Mouse (Mus musculus) midbrain, embryonic 14.5 days (tissue): ENCODE measurements around the gene Kif1bp. TPM values are rescaled to one million over a fixed set of nuclear protein-coding genes. Genes with fewer than 3 reads are reported as not detected.

Source experiments
- ATAC-seq: fragments of 200-750 bp; cut with Nextera tagmentation; 2 replicates; pipeline ENCODE4 v1.8.0; 2017; ENCODE audit warnings: moderate number of reproducible peaks, moderate library complexity; ENCODE audit not compliant: low FRiP score, low TSS enrichment
- DNase-seq: peaks from one replicate; pipeline ENCODE4 v3.0.0-alpha.2; 2015
- H3K27ac ChIP-seq: fragments of 300-500 bp; sonication (generic); replicated peaks from 2 replicates; pipeline ENCODE4 v1.5.1; 2014; ENCODE audit warnings: mild to moderate bottlenecking, low read depth, low read length, moderate library complexity
- H3K27me3 ChIP-seq: fragments of 300-500 bp; sonication (generic); 2 replicates; pipeline ENCODE4 v1.6.1; 2014; ENCODE audit warnings: low read length, control low read depth, mixed read lengths; ENCODE audit not compliant: control insufficient read depth, insufficient read depth
- H3K36me3 ChIP-seq: fragments of 300-500 bp; sonication (generic); 2 replicates; pipeline ENCODE4 v1.6.1; 2014; ENCODE audit warnings: low read length, control low read depth; ENCODE audit not compliant: control insufficient read depth, insufficient read depth
- H3K4me1 ChIP-seq: fragments of 300-500 bp; sonication (generic); 2 replicates; pipeline ENCODE4 v1.6.1; 2014; ENCODE audit warnings: mild to moderate bottlenecking, antibody characterized with exemption, low read length, control low read depth; ENCODE audit not compliant: control insufficient read depth, insufficient read depth
- H3K4me2 ChIP-seq: fragments of 300-500 bp; sonication (generic); 2 replicates; pipeline ENCODE4 v1.6.1; 2014; ENCODE audit warnings: mild to moderate bottlenecking, low read length, moderate library complexity
- H3K4me3 ChIP-seq: fragments of 300-500 bp; sonication (generic); replicated peaks from 2 replicates; pipeline ENCODE4 v1.5.1; 2014; ENCODE audit warnings: low read depth, low read length
- H3K9ac ChIP-seq: fragments of 300-500 bp; sonication (generic); replicated peaks from 2 replicates; pipeline ENCODE4 v1.6.1; 2014; ENCODE audit warnings: mild to moderate bottlenecking, low read length, moderate library complexity
- H3K9me3 ChIP-seq: fragments of 300-500 bp; sonication (generic); 2 replicates; pipeline ENCODE4 v1.6.1; 2016; ENCODE audit warnings: low read length, control low read depth, mixed read lengths; ENCODE audit not compliant: control insufficient read depth
- WGBS: fragments of 180-500 bp; shearing (Covaris S2); extraction: QIAGEN DNeasy Blood & Tissue Kit; methylation state at CpG from one replicate; pipeline ENCODE4 v1.1.7; 2014; 5-methylcytosine and 5-hydroxymethylcytosine counted together
- polyA plus RNA-seq: library from polyadenylated mRNA; unstranded; fragments of >200 nt; fragmentation: Nextera tagmentation; extraction: Ambion mirVana; gene quantifications from 2 replicates; pipeline ENCODE4 v1.2.1, GENCODE M21; 2014

Kif1bp gene
- polyA plus RNA-seq, 1 experiment from 2014 or later: 85.3 TPM

GRCm38 (mm10) chr10:62509032-62509656, 69.1 kb downstream of the Kif1bp start:
- H3K9me3 ChIP-seq: no peaks in the 10 kb centered on the region
- no peaks in the 10 kb centered on the region for H3K4me1 ChIP-seq
- no peak overlapping the region for H3K4me2 ChIP-seq
- no peak overlapping the region for H3K27ac ChIP-seq
- no peak overlapping the region for H3K4me3 ChIP-seq
- DNase-seq: no peak
- ATAC-seq: no peak
- WGBS: 70% methylated on average over 11 of the region's 11 CpGs
- no peaks in the 10 kb centered on the region for H3K36me3 ChIP-seq
- 0 out of 2 replicates have a peak, but pooled peaks cover 2% of the 10 kb centered on the region for H3K27me3 ChIP-seq
- no peak overlapping the region for H3K9ac ChIP-seq

- no peaks in the 10 kb centered on the region for H3K9me3 ChIP-seq
- H3K9ac ChIP-seq: no peak overlapping the region; the same call in 1 of the 2 replicates
- DNase-seq: peak; percentile 14
- H3K4me1 ChIP-seq: no peaks in the 10 kb centered on the region
- H3K4me2 ChIP-seq: peak overlapping the region; percentile 47
- H3K27ac ChIP-seq: no peak overlapping the region
- peak overlapping the region; percentile 18 for H3K4me3 ChIP-seq
- WGBS: 10% methylated on average over 11 of the region's 11 CpGs
- 0 out of 2 replicates have a peak, but pooled peaks cover 2% of the 10 kb centered on the region for H3K27me3 ChIP-seq
- no peaks in the 10 kb centered on the region for H3K36me3 ChIP-seq
- ATAC-seq: no peak
These were observed 69.8 kb downstream of the Kif1bp start for GRCm38 (mm10) chr10:62508459-62508858.

DNA sequence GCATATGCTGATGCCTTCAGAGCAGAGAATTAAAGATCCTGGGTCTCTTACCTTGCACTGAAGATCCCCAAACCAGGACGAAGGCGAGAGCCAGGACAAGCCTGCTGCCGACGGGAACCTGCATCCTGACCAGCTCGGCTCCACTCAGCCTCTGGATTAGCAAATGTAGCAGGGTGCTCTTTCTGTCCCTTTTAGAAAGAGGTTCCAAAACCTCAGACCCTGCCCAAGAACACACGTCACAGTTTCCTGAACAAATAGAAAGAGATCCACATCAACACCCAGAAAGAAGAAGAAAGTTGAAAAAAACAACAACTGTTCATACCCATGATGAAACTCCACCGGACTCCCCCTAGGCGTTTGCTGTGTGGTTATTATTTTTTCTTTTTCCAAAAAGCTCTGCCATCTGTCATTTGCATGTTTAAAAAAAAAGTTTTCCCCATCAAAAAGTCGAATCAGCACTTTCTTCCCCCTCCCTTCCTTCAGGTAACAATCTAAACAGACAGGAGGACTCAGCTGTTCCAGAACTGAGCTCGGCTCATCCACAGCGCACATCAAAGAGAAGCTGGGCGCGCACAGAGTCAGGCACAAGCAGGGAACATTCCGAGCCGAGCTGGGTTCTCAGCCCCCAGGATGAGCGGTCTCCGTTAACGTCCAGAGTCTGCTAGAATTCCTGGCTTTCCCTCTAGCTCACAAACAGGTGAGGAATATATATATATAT, 70.5 kb downstream of the Kif1bp start:
- 0 out of 2 replicates have a peak, but pooled peaks cover 2% of the 10 kb centered on the region for H3K27me3 ChIP-seq
- peak overlapping the region; percentile 47 for H3K4me2 ChIP-seq
- no peaks in the 10 kb centered on the region for H3K36me3 ChIP-seq
- H3K4me1 ChIP-seq: no peaks in the 10 kb centered on the region
- ATAC-seq (no peak), DNase-seq (peak; percentile 37)
- H3K4me3 ChIP-seq: peak overlapping the region; percentile 18
- H3K9ac ChIP-seq: 0 out of 2 replicates have a peak overlapping the region, but pooled peaks have one; percentile 21
- H3K9me3 ChIP-seq: no peaks in the 10 kb centered on the region
- 16% methylated on average over 18 of the region's 18 CpGs for WGBS
- H3K27ac ChIP-seq: no peak overlapping the region

DNA sequence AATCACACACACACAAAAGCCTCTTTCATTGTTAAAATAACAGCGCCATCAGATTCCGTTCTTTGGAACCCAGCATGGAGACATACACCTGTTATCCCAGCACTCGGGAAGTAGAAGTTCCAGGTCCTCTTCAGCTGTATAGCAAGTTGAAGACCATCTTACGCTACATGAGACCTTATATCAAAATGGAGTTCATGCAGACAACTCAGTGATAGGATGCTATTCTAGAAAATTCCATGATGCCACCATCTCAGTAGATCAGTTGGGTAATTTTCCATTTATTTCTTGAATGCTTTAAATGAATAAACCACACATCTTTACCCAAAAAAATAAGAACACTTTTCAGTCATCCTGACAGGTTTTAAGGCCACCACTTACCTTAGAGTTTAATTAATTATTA, 71.2 kb downstream of the Kif1bp start:
- Histone ChIP-seq H3K9me3 (no peaks in the 10 kb centered on the region), H3K27me3 (0 out of 2 replicates have a peak, but pooled peaks cover 2% of the 10 kb centered on the region), H3K27ac (no peak overlapping the region), H3K4me3 (no peak overlapping the region), H3K4me2 (no peak overlapping the region), H3K36me3 (no peaks in the 10 kb centered on the region), H3K4me1 (no peaks in the 10 kb centered on the region), H3K9ac (no peak overlapping the region)
- no peak for ATAC-seq
- WGBS: 91% methylated on average over 4 of the region's 4 CpGs
- no peak for DNase-seq

DNA sequence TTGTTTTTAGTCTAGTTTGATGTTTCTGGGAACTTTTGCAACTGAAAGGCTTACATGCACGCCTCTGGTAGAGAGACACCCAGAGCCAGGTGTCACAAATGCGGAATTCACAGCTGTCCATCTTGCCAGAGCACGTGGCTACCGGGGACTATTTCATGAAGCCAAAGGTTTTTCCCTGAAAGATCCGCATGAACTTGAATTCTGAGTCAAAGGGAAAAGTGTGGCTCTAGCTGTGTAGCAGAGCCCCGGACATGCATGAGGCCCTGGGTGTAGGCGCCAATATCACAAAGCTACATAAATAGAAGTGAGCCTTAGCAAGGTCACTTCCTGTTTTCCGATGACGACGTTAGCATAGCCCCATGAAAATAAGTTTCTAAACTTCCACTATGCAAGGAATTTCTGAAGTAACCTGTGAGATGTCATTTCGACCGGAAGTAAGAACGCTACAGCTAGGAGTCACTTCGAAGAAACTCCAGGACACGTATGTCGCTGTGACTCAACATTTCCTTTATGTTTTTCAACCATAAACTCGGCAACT, 72.2 kb downstream of the Kif1bp start:
- Histone ChIP-seq H3K36me3 (no peaks in the 10 kb centered on the region), H3K4me1 (no peaks in the 10 kb centered on the region), H3K4me3 (no peak overlapping the region), H3K4me2 (no peak overlapping the region), H3K27ac (no peak overlapping the region), H3K27me3 (0 out of 2 replicates have a peak, but pooled peaks cover 2% of the 10 kb centered on the region), H3K9me3 (no peaks in the 10 kb centered on the region), H3K9ac (no peak overlapping the region)
- WGBS: 92% methylated on average over 17 of the region's 17 CpGs
- DNase-seq: no peak
- ATAC-seq: no peak

- DNase-seq: no peak
- Histone ChIP-seq H3K27ac (no peak overlapping the region), H3K9ac (no peak overlapping the region), H3K27me3 (0 out of 2 replicates have a peak, but pooled peaks cover 2% of the 10 kb centered on the region), H3K4me1 (no peaks in the 10 kb centered on the region), H3K9me3 (no peaks in the 10 kb centered on the region), H3K36me3 (no peaks in the 10 kb centered on the region), H3K4me2 (no peak overlapping the region), H3K4me3 (no peak overlapping the region)
- WGBS: 75% methylated on average over 9 of the region's 9 CpGs
- ATAC-seq: no peak
These were observed 72.9 kb downstream of the Kif1bp start for GRCm38 (mm10) chr10:62505224-62505983.

DNA sequence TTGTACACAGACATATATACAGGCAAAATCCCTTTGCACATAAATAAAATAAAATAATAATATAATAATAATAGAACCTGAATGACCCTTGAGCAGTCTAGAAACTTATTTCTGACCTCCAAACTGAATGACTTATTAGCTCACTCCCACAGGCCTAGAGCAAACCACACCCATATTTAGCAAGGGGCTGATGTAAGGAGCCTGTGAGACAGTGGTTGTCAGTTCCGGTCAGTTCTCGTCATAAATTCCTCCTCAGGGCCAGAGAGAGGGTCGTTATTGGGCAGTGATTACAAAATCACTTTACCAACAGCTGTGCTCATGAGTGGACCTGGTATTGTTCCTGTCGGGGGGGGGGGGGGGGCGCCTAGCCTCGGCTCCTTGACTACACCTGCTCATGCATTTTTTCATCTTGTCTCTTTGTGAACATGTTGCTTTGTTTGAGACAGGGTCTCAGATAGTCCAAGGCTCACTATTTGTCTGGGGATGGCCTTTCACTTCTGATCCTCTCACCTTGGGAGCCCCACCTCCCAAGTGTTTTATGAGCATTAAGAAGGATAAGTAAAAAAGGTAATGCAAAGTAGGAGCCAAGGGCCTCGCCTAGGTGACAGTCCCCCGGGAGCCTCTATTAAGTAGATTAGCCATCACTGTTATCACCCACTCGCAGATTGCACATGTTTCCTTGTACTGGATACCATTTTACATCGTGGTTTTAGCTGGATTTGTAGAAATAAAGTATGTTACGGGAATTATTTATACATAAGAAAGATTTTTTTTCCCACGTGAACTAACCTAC, 74.2 kb downstream of the Kif1bp start:
- Histone ChIP-seq H3K9ac (no peak overlapping the region), H3K27ac (no peak overlapping the region), H3K4me1 (no peaks in the 10 kb centered on the region), H3K27me3 (0 out of 2 replicates have a peak, but pooled peaks cover 2% of the 10 kb centered on the region), H3K4me2 (no peak overlapping the region), H3K9me3 (no peaks in the 10 kb centered on the region), H3K36me3 (no peaks in the 10 kb centered on the region), H3K4me3 (no peak overlapping the region)
- no peak for DNase-seq
- no peak for ATAC-seq
- 70% methylated on average over 12 of the region's 12 CpGs for WGBS

DNA sequence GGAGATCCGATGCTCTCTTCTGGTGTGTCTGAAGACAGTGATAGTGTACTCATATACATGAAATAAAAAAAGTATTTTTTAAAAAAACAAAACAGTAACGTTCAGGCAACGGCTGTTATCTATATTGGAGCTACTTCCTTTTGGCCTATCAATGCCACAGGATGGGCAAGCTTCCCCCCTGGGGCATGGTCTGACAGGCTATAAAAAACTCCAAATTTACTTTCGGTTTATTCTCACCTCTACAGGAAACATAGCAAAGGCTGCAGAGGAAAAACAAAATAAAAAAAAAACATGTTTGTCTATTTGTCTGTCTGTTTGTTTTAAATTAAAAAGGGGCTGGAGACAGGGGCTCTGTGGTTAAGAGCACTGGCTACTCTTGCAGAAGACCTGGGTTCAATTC, 74.9 kb downstream of the Kif1bp start:
- Histone ChIP-seq H3K27me3 (0 out of 2 replicates have a peak, but pooled peaks cover 2% of the 10 kb centered on the region), H3K9me3 (no peaks in the 10 kb centered on the region), H3K9ac (no peak overlapping the region), H3K4me2 (no peak overlapping the region), H3K4me1 (no peaks in the 10 kb centered on the region), H3K27ac (no peak overlapping the region), H3K36me3 (no peaks in the 10 kb centered on the region), H3K4me3 (no peak overlapping the region)
- DNase-seq: no peak
- no peak for ATAC-seq
- WGBS: 84% methylated on average over 4 of the region's 4 CpGs
